Mouse (Mus musculus) urinary bladder, postnatal 4 days (tissue): ENCODE data around the gene Nfib.

Experiments used
- DNase-seq, 2 experiments: peaks; one replicate each; pipeline ENCODE4 v3.0.0; 2021 to 2022; ENCODE audit warnings: low spot score in 2 of 2

Nfib gene

GRCm38 (mm10) chr4:82635118-82635517 lies 70.4 kb downstream of the Nfib start:
- DNase-seq: no peak

DNA sequence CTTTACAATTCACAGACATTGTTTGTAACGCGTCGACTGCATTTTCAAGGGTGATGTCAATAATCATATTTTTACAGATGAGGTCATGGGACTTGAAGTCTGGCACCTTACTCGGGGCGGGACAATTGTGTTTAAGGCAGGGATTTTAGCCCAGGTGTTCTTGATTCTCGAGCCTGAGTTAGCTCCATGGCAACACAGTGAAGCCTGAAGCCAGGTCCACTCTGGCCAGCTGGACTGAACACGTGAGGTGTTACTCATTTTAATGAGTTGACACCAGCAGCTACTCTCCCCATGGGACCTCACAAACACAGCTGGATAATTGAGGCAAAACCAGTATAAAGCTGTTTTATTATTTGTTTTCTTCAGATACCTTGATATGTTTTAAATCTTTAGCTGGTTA lies 71.2 kb downstream of the Nfib start:
- no peak for DNase-seq

GRCm38 (mm10) chr4:82624285-82625045 lies 81.1 kb downstream of the Nfib start:
- DNase-seq: no peak

DNA sequence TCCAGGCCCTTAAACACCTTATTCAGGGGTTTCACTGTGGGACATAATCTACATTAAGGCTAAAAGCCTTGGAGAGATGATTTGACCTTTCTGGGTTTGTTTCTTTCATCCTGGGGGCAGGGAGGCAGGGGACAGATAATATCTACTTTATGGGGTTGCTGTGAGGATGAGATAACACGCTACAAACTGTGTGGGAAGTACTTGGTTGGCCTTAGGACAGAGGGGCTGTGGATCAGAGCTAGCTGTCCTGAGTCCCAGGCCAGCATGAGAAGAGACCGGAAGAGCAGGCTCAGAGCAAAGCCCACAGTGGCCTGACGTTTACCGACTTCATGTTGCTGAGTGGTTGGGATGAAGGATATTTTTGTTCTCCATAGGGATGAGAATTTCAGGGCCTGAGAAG lies 81.7 kb downstream of the Nfib start:
- no peak for DNase-seq

DNA sequence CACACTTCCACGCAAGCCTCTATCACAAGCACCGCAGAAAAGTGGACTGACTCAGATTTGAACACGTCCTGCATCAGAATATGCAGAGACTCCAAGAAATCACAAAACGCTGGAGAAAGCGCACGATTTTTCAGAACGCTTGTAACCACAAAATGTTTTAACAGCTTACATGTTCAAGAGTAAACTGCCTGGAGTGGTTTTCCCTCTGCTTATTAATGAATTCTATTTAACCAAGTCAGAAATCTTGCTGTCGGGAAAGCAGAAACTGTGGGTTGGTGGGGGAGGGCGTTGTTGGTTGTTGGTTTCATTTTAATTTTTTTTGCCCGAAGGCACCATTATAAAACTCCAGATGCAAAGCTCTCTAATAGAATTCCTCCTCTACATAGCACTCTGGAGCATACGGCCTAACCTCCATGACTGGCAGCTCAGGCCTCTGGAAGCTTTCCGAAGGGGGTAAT lies 82.4 kb downstream of the Nfib start:
- DNase-seq: no peak

DNA sequence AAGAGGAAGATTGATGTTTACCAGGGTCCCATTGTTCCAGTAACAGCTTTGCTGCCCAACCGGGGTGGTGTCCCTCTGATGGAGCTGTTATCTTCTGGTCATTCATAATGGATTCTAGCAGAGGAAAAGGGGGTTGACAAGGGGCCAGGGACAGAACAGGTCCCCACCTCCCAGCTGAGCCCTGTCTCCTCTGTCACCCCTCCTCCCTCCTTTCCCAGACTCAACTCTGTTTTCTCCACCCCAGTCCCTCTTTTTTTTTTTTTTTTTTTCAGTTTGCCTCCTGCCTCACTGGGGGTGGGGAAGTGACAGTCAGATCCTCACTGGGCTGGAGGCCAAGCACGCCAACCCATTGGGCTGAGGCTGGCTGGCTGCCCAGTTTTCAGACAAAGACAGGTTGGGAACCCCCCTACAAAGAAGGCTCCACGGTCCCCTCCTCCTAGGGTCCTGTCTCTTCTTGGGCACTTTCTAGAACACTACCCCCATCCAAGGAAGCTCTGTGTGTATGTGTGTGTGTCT lies 83.2 kb downstream of the Nfib start:
- peak; percentile 57 to 67 for DNase-seq

- no peak for DNase-seq
These were observed 86.0 kb downstream of the Nfib start for GRCm38 (mm10) chr4:82619539-82619941.

GRCm38 (mm10) chr4:82619003-82619402 lies 86.5 kb downstream of the Nfib start:
- DNase-seq: no peak

DNA sequence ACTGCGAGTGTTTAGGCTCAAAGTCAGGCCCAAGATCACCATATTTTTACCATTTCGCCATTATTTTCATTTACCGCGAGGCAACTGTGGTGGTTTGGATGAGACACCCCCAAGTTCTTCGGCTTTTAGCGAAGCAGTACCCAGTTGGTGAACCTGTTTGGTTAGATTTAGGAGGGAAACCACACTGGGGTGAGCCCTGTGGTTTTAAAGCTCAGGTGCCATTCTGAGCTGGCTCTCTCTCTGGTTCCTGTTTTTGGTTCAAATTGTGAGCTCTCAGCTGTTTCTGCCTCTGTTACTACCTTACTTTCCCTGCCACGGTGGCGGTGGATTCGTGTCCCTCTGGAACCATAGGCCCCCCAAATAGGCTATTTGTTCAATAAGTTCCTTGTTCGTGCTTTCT lies 88.3 kb downstream of the Nfib start:
- DNase-seq: no peak

DNA sequence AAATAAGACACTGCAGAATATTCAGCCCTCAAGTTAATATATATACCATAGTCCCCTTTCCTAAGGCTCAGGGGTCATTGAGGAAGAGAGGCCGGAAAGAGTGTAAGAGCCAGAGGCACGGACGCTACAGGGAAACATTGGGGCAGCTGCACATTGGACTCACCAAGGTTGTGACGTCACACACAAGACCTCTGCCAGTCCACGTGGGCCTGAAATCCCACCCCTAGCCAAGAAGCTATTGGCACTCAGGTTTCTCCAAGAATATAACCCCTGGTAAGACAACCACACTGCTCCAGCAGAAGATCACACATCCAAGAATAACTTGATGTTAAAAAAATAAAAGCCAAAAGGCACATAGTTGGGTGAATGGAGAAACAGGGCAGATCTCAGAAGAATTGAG lies 89.8 kb downstream of the Nfib start:
- no peak for DNase-seq

DNA sequence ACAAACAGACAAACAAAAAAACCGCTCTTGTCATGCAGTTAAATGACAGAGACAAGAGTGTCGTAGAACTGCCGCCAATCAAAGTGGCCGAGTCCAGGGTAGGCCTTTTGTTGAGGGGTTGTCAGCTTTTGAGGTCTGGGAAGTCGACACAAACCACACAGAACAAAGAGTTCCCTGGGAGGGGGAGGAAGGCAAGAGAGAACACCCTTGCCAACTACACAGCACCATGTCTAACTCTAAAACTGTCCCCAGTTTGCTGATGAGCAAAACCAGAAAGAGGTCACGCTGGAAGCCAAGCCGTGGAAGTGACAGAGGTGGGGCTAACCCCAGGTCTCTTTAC lies 91.1 kb downstream of the Nfib start:
- DNase-seq: no peak

GRCm38 (mm10) chr4:82613606-82614465 lies 91.7 kb downstream of the Nfib start:
- no peak for DNase-seq

DNA sequence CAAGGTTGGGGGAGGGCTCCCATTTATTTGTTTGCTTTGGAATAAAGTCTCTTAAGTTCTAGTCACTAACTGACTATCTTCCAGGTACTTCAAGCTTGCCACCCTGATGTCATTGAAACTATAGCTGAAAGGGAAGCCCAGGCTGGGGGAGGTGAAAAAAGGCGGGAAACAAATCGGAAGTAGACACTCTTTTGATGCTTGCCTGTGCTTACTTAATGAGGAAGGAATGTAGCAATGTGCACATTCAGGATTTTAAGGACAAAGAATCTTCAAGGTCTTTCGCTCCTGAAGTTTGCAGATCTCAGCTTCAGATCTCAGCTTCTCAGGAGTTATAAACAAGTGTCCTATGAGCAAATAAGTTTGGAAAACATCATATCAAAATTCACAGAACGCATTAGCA lies 95.9 kb downstream of the Nfib start:
- no peak for DNase-seq

- DNase-seq: no peak
These were observed 96.6 kb downstream of the Nfib start for GRCm38 (mm10) chr4:82608768-82609610.

DNA sequence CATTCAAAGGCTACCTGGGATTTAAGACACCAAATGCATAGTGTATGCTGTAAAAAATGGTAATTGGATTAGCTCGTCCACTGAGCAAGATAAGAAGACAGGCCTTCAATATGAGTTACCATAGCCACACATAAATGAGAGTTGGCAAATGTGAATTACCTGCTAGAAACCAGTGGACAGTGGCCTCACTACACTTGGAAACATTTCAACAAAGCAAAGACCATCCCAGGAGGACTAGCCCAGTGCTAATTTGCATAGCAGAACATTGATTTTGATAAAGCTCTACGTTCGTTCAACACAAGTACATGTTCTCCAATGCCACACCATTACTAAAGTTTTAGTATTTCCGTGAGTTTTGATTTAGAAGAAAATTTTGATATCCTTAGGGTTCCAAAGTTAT lies 98.3 kb downstream of the Nfib start:
- no peak for DNase-seq

- DNase-seq: no peak
These were observed 99.2 kb downstream of the Nfib start for GRCm38 (mm10) chr4:82606351-82606750.

DNA sequence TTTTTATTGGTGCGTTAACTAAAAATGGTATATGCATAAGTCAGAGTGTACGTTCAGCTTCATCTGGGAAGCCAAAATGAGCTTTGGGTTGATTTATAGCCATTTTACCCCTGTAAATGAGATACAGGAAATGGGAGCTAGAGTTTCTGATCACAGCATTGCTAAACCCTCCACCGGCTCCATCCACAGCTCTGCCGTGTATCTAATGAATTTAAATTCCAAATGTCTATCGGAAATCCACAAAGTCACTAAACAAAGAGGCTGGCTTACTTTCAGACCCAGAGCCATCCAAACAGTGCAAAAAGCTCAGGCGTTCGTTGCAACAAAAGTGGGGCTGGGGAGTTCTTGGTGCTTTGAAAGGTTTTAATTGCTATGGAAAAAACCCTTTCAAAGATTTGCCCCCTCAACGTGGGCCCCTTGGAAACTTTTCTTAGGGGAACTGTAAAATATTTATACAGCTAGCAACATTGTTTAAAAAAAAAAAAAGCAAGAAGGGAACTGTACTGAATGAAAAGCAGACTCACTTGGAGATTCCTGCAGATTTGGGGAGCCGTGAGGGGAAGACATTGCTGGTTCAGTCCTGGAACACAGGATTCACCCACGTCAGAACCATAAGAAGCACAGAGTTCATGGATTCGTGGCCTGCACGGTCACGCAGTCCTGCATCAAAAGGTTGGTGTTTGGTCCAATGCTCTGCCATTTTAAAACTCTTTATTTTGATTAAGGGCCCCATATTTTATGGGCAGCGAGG lies 100.3 kb downstream of the Nfib start:
- no peak for DNase-seq

DNA sequence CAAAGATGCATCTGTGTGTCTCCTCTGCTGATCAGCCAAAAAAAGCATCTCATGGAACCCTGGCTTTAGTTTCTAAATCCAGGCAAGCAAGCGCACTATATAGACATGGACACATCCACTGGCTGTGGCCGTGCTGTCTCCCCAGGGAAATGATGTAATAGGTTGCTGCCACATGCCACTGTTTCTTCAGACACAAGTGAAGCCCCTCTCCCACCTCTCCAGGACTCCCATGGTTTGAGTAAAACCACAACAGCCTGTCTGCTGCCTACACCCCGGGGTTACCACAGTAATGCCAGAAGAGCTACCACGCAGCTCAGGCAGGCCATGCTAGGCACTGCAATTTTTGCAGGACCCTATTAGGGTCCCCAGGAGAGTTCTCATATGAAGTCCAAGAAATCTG lies 101.0 kb downstream of the Nfib start:
- DNase-seq: no peak

GRCm38 (mm10) chr4:82600636-82601035 lies 104.9 kb downstream of the Nfib start:
- no peak for DNase-seq

- no peak for DNase-seq
These were observed 107.1 kb downstream of the Nfib start for GRCm38 (mm10) chr4:82598436-82598835.
